In the genomic region with DNA sequence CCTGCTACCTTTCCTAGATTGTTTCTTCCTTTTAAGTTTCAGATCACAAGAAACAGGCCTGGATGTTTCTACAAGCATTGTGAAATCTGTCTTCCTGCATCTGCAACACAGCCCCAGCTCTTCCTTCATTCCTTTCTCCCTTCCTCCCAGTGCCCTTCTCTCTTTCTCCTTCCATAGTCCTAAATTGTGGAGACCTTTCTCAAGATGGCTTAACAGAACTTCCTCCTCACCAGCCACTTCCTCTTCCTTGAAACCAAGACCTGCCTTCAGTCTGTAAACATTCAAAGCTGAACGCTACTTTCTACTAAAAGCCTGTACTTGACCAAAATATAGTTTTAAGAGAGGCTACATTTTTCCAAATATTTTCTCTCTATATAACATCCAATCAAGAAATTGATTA, we compare ENCODE assay signal across 27 mouse cellular contexts. TPM values are rescaled to one million over a fixed set of nuclear protein-coding genes. Genes with fewer than 3 reads are reported as not detected.
DNase-seq lines count a peak whose midpoint lies in the region; ATAC-seq and TF ChIP-seq lines count a peak whose summit lies in the region.
"Had no signal": no experiment of that assay in that cellular context is flagged by ENCODE, and none has a peak within 500 bp of the region (broad histone marks: within the 10 kb centered on the region; RNA-seq: fewer than 3 reads in every experiment).

No protein-coding gene starts in this region.

- no peak for TF ChIP-seq POLR2A in MEL (IDR thresholded peaks at IDR 0.05; ENCODE audit: control insufficient read depth in 1 of 2, insufficient read depth in 1 of 2, low read depth in 1 of 2, low read length in 2 of 2, poor library complexity in 1 of 2)

- no peaks in the 10 kb centered on the region for H3K9me3 ChIP-seq in lung, postnatal 0 days (ENCODE audit: low read length)
- no peaks in the 10 kb centered on the region for H3K9me3 ChIP-seq in MEL (replicated peaks; ENCODE audit: insufficient read depth, low read length)
- H3K9me3 ChIP-seq in forebrain, postnatal 0 days (ENCODE audit: low read length) = no peaks in the 10 kb centered on the region
- H3K9me3 ChIP-seq: embryonic facial prominence, embryonic 15.5 days; forebrain, embryonic 15.5 days; G1E; heart, embryonic 10.5 days; heart, embryonic 15.5 days; intestine, embryonic 15.5 days had no signal

- H3K36me3 ChIP-seq in lung, postnatal 0 days (ENCODE audit: insufficient read depth, low read length) = no peaks in the 10 kb centered on the region
- H3K36me3 ChIP-seq in MEL (ENCODE audit: control insufficient read depth in 1 of 2, insufficient read depth in 2 of 2, low read length in 2 of 2) (peaks cover 0 to 36% of the 10 kb centered on the region in 2 experiments; a peak in 2 of 4 replicates), macrophage (ENCODE audit: inconsistent target) (no peaks in the 10 kb centered on the region)
- H3K36me3 ChIP-seq in forebrain, postnatal 0 days (ENCODE audit: insufficient read depth) = no peaks in the 10 kb centered on the region
- H3K36me3 ChIP-seq: embryonic facial prominence, embryonic 15.5 days; forebrain, embryonic 15.5 days; G1E; heart, embryonic 10.5 days; heart, embryonic 15.5 days; intestine, embryonic 15.5 days had no signal

- H3K4me3 ChIP-seq in lung, postnatal 0 days (ENCODE audit: low read depth, low read length) = no peak overlapping the region
- H3K4me3 ChIP-seq in MEL (ENCODE audit: control insufficient read depth in 1 of 2, insufficient read depth in 1 of 2, low read depth in 2 of 2, low read length in 2 of 2) (no peak overlapping the region), macrophage (ENCODE audit: inconsistent target) (no peak overlapping the region)
- no peak overlapping the region for H3K4me3 ChIP-seq in forebrain, postnatal 0 days (ENCODE audit: low read depth, low read length)
- H3K4me3 ChIP-seq: embryonic facial prominence, embryonic 15.5 days; forebrain, embryonic 15.5 days; heart, embryonic 10.5 days; heart, embryonic 15.5 days; intestine, embryonic 15.5 days had no signal

- no peaks in the 10 kb centered on the region for H3K4me1 ChIP-seq in lung, postnatal 0 days (ENCODE audit: insufficient read depth, low read depth, low read length)
- H3K4me1 ChIP-seq in MEL (ENCODE audit: control insufficient read depth in 1 of 2, insufficient read depth in 2 of 2, low read length in 2 of 2) = peaks cover 10 to 24% of the 10 kb centered on the region in 2 experiments
- no peaks in the 10 kb centered on the region for H3K4me1 ChIP-seq in forebrain, postnatal 0 days (ENCODE audit: insufficient read depth)
- H3K4me1 ChIP-seq: embryonic facial prominence, embryonic 15.5 days; forebrain, embryonic 15.5 days; heart, embryonic 10.5 days; intestine, embryonic 15.5 days had no signal

- no peak overlapping the region for H3K9ac ChIP-seq in lung, postnatal 0 days (replicated peaks; ENCODE audit: low read depth)
- no peak overlapping the region for H3K9ac ChIP-seq in MEL (ENCODE audit: control insufficient read depth, low read depth, low read length, poor library complexity, severe bottlenecking)
- no peak overlapping the region for H3K9ac ChIP-seq in forebrain, postnatal 0 days
- H3K9ac ChIP-seq: embryonic facial prominence, embryonic 15.5 days; forebrain, embryonic 15.5 days; heart, embryonic 15.5 days; hindbrain, embryonic 14.5 days; intestine, embryonic 15.5 days had no signal

- no peaks in the 10 kb centered on the region for H3K79me2 ChIP-seq in MEL (ENCODE audit: control insufficient read depth, insufficient read depth, low read length, poor library complexity)
- no peaks in the 10 kb centered on the region; the same call in 1 of the 2 replicates for H3K79me2 ChIP-seq in macrophage (ENCODE audit: inconsistent target)

- no peaks in the 10 kb centered on the region for H3K27me3 ChIP-seq in lung, postnatal 0 days (replicated peaks; ENCODE audit: insufficient read depth, low read length)
- no peaks in the 10 kb centered on the region for H3K27me3 ChIP-seq in MEL (ENCODE audit: control insufficient read depth in 1 of 2, insufficient read depth in 2 of 2, low read length in 2 of 2)
- no peaks in the 10 kb centered on the region; the same call in 1 of the 2 replicates for H3K27me3 ChIP-seq in forebrain, postnatal 0 days (ENCODE audit: insufficient read depth, low read length)
- H3K27me3 ChIP-seq: embryonic facial prominence, embryonic 15.5 days; forebrain, embryonic 15.5 days; heart, embryonic 15.5 days; intestine, embryonic 15.5 days had no signal

- no peak overlapping the region for H3K4me2 ChIP-seq in lung, postnatal 0 days (replicated peaks; ENCODE audit: low read depth, low read length)
- no peak overlapping the region for H3K4me2 ChIP-seq in forebrain, postnatal 0 days (ENCODE audit: low read depth)
- H3K4me2 ChIP-seq: embryonic facial prominence, embryonic 15.5 days; forebrain, embryonic 15.5 days; heart, embryonic 15.5 days; hindbrain, embryonic 14.5 days; intestine, embryonic 15.5 days had no signal

- no peak for ATAC-seq in lung, postnatal 0 days
- no peak for ATAC-seq in forebrain, postnatal 0 days
- ATAC-seq: CD4-positive, CD25-positive, alpha-beta regulatory T cell, adult 4 months; forebrain, embryonic 15.5 days; intestine, embryonic 15.5 days had no signal

- WGBS in lung, postnatal 0 days = 73% methylated on average over 1 of the region's 1 CpGs
- WGBS in macrophage (ENCODE audit: missing documents) = no CpG with 5 or more reads among the region's 1 CpGs
- 96% methylated on average over 1 of the region's 1 CpGs for WGBS in forebrain, postnatal 0 days

- no peak for TF ChIP-seq EP300 in lung, postnatal 0 days (IDR thresholded peaks at IDR 0.05)
- 0 out of 4 replicates have a peak, but pooled peaks have one; percentile 8 to 16 for TF ChIP-seq EP300 in MEL (IDR thresholded peaks at IDR 0.05; ENCODE audit: low read depth in 1 of 2, low read length in 2 of 2)

- intact Hi-C loops in left cerebral cortex, postnatal 25 days (cut with DNase I) = no loop called here

- no peak for TF ChIP-seq RAD21 in MEL (IDR thresholded peaks at IDR 0.05; ENCODE audit: low read depth, low read length)

- no peak overlapping the region for H3K27ac ChIP-seq in lung, postnatal 0 days (ENCODE audit: low read length)
- H3K27ac ChIP-seq in MEL (ENCODE audit: control insufficient read depth, low read depth, low read length) (peak overlapping the region; percentile 28; the same call in 1 of the 2 replicates), macrophage (peak overlapping the region; percentile 38)
- H3K27ac ChIP-seq in forebrain, postnatal 0 days (ENCODE audit: low read depth, low read length) = no peak overlapping the region
- H3K27ac ChIP-seq: embryonic facial prominence, embryonic 15.5 days; forebrain, embryonic 15.5 days; heart, embryonic 10.5 days; heart, embryonic 15.5 days; hindbrain, embryonic 14.5 days; intestine, embryonic 15.5 days had no signal

- no peak for TF ChIP-seq CTCF in lung, postnatal 0 days (IDR thresholded peaks at IDR 0.05)
- TF ChIP-seq CTCF in MEL (IDR thresholded peaks at IDR 0.05 in 2 of 3, conservative IDR thresholded peaks at IDR 0.05 in 1 of 3; ENCODE audit: control insufficient read depth in 1 of 3, insufficient read depth in 1 of 3, low read depth in 2 of 3, low read length in 3 of 3, poor library complexity in 1 of 3, severe bottlenecking in 1 of 3) = no peak
- TF ChIP-seq CTCF in forebrain, postnatal 0 days (IDR thresholded peaks at IDR 0.05; ENCODE audit: low read depth) = no peak

- DNase-seq in lung, postnatal 0 days (ENCODE audit: low spot score) = peak; percentile 29
- DNase-seq in lung, postnatal 4 days = no peak
- peak; percentile 68 for DNase-seq in MEL (ENCODE audit: low read depth, low spot score)
- peak; percentile 16 for DNase-seq in naive thymus-derived CD4-positive, alpha-beta T cell, adult 2 months (ENCODE audit: low read depth)
- no peak for DNase-seq in gastrocnemius, postnatal 4 days (ENCODE audit: low spot score in 2 of 2)
- DNase-seq in left cerebral cortex, postnatal 25 days (ENCODE audit: low spot score in 2 of 2) = no peak
- DNase-seq in forebrain, postnatal 0 days = no peak
- DNase-seq: adrenal gland, postnatal 14 days; B cell, adult 2 months; cerebellum, adult 2 months; cerebellum, postnatal 10 days; embryo, embryonic 11 days; gastrocnemius, postnatal 14 days; heart, postnatal 14 days had no signal

TF ChIP-seq in MEL, 35 proteins besides CTCF, POLR2A, EP300 and RAD21 (continues in another document):
- TF ChIP-seq GATA1 (IDR thresholded peaks at IDR 0.05; ENCODE audit: low read depth, low read length) (no peak), ELF1 (IDR thresholded peaks at IDR 0.05; ENCODE audit: low read depth, low read length) (peak; percentile 69)

RNA-seq across cellular contexts. Expression of gene Gpr34, which starts 4.5 kb away (rescaled TPM):
- 4.3 and 4.4 TPM in 2 replicates for polyA plus RNA-seq in lung, postnatal 0 days (2015; fragmentation: Nextera tagmentation; extraction: Ambion mirVana)
- 0.04 and 0.10 TPM in 2 replicates for total RNA-seq in MEL (2012; rRNA removed)
- polyA plus RNA-seq in MEL (2012; ENCODE audit: insufficient read depth in 1 of 2, insufficient read length in 2 of 2, low read depth in 1 of 2, low replicate concordance in 2 of 2, missing spikeins in 1 of 2) = not detected
- total RNA-seq in macrophage (2018; cell fraction: chromatin; rRNA removed) = 1 to 10 TPM in 4 of 26 experiments, under 1 TPM in 9, not detected in 13; 0.29 to 7.7 (median 0.88) TPM
- 10 to 100 TPM in 12 of 26 experiments, 1 to 10 TPM in 2, under 1 TPM in 12; 0.40 to 26.6 (median 4.5) TPM for total RNA-seq in macrophage (2018; cell fraction: cytosol; rRNA removed)
- total RNA-seq in macrophage (2018; cell fraction: nucleus; rRNA removed) = 10 to 100 TPM in 2 of 26 experiments, 1 to 10 TPM in 10, under 1 TPM in 11, not detected in 3; 0.33 to 17.4 (median 2.7) TPM
- 10.4 to 30.0 TPM (median 24.8 TPM) in 3 replicates for polyA plus RNA-seq in macrophage (2018)
- total RNA-seq in gastrocnemius, postnatal 4 days (2021) = 1 to 10 TPM; 2.9 to 4.4 TPM
- 10 to 100 TPM; 11.8 to 14.4 TPM for total RNA-seq in left cerebral cortex, postnatal 25 days (2021)
- total RNA-seq in forebrain, postnatal 0 days (2014; rRNA removed) = 3.5 and 3.9 TPM in 2 replicates
- 5.0 and 5.6 TPM in 2 replicates for polyA plus RNA-seq in forebrain, postnatal 0 days (2015; fragmentation: Nextera tagmentation; extraction: Ambion mirVana)
- polyA plus RNA-seq: G1E had no signal

RNA-seq across cellular contexts. Expression of gene Gpr82, which starts 24.8 kb away (rescaled TPM):
- 0.07 and 0.32 TPM in 2 replicates for polyA plus RNA-seq in lung, postnatal 0 days (2015; fragmentation: Nextera tagmentation; extraction: Ambion mirVana)
- 0.12 and 0.13 TPM in 2 replicates for total RNA-seq in MEL (2012; rRNA removed)
- polyA plus RNA-seq in MEL (2012; ENCODE audit: insufficient read depth in 1 of 2, insufficient read length in 2 of 2, low read depth in 1 of 2, low replicate concordance in 2 of 2, missing spikeins in 1 of 2) (under 1 TPM in 1 of 2 experiments, not detected in 1; 0.06 TPM), macrophage (2018) (0.37 to 0.41 TPM in 2 of 3 replicates, not detected in the other)
- under 1 TPM in 2 of 26 experiments, not detected in 24; 0.34 to 0.63 TPM for total RNA-seq in macrophage (2018; cell fraction: chromatin; rRNA removed)
- under 1 TPM in 17 of 26 experiments, not detected in 9; 0.04 to 0.29 (median 0.17) TPM for total RNA-seq in macrophage (2018; cell fraction: cytosol; rRNA removed)
- total RNA-seq in macrophage (2018; cell fraction: nucleus; rRNA removed) = 1 to 10 TPM in 1 of 26 experiments, under 1 TPM in 10, not detected in 15; 0.17 to 1.6 (median 0.32) TPM
- total RNA-seq in gastrocnemius, postnatal 4 days (2021) = not detected
- total RNA-seq in left cerebral cortex, postnatal 25 days (2021) = not detected
- not detected in 2 replicates for total RNA-seq in forebrain, postnatal 0 days (2014; rRNA removed)
- 0.19 TPM in 1 of 2 replicates, not detected in the other for polyA plus RNA-seq in forebrain, postnatal 0 days (2015; fragmentation: Nextera tagmentation; extraction: Ambion mirVana)
- total RNA-seq: adrenal gland, adult 18-20 months; adrenal gland, postnatal 14 days; gastrocnemius, adult 18-20 months; gastrocnemius, postnatal 14 days; heart, adult 18-20 months; heart, postnatal 14 days; hematopoietic stem cell, adult 5-6 weeks had no signal
- polyA plus RNA-seq: cerebellum, adult 2 months; G1E had no signal

Comparison
In these comparisons a context has a peak if more than half of its experiments do, and no peak if none do; other contexts are left out.
1. DNase-seq: peak in lung, postnatal 0 days (single experiment), MEL (single experiment) and naive thymus-derived CD4-positive, alpha-beta T cell, adult 2 months (single experiment); none in lung, postnatal 4 days (0 of 2), gastrocnemius, postnatal 4 days (0 of 2), left cerebral cortex, postnatal 25 days (0 of 2) and forebrain, postnatal 0 days (single experiment).
2. H3K27ac ChIP-seq: peak in MEL (single experiment) and macrophage (single experiment); none in lung, postnatal 0 days (single experiment) and forebrain, postnatal 0 days (single experiment).